Mouse (Mus musculus): ENCODE measurements around the gene Aff4. TPM values are rescaled to one million over a fixed set of nuclear protein-coding genes. Genes with fewer than 3 reads are reported as not detected.

Aff4 gene
- total and polyA plus RNA-seq, 3 experiments: 19.8 to 50.6 (median 22.1) TPM

GRCm38 (mm10) chr11:53469294-53469967 lies 118.8 kb downstream of the Aff4 start:
- Histone ChIP-seq H3K9ac (ENCODE audit: insufficient read depth, low read depth) (no peak overlapping the region), H3K36me3 (replicated peaks in 1 of 2; ENCODE audit: control insufficient read depth in 1 of 2, insufficient read depth in 1 of 2, low read length in 1 of 2) (no peaks in the 10 kb centered on the region), H3K27ac (ENCODE audit: insufficient read depth, low read depth) (no peak overlapping the region), H3K4me2 (ENCODE audit: insufficient read depth, low read depth, poor library complexity, severe bottlenecking) (peak overlapping the region; percentile 9), H3K27me3 (replicated peaks) (peaks cover 8% of the 10 kb centered on the region), H3K9me3 (replicated peaks; ENCODE audit: low read length) (no peaks in the 10 kb centered on the region), H3K4me3 (replicated peaks in 1 of 3; ENCODE audit: low read depth in 2 of 3, low read length in 2 of 3, poor library complexity in 1 of 3) (no peak overlapping the region), H3K79me2 (replicated peaks; ENCODE audit: control insufficient read depth, extremely low read depth, insufficient read depth, poor library complexity, severe bottlenecking) (no peaks in the 10 kb centered on the region), H3K4me1 (ENCODE audit: control insufficient read depth in 1 of 2, insufficient read depth in 2 of 2) (peaks cover 0 to 3% of the 10 kb centered on the region in 2 experiments; a peak in 1 of 4 replicates)
- TF ChIP-seq NRF1 (IDR thresholded peaks at IDR 0.05; ENCODE audit: low read depth, low read length) (no peak), KAT2A (IDR thresholded peaks at IDR 0.05; ENCODE audit: insufficient replicate concordance, low read length) (no peak), ZKSCAN1 (IDR thresholded peaks at IDR 0.05; ENCODE audit: borderline replicate concordance, low read depth, low read length) (no peak), USF2 (conservative IDR thresholded peaks at IDR 0.05; ENCODE audit: low read depth, low read length) (no peak), POLR2AphosphoS2 (IDR thresholded peaks at IDR 0.05; ENCODE audit: low read depth, low read length) (no peak), ELF1 (IDR thresholded peaks at IDR 0.05; ENCODE audit: low read depth, low read length) (no peak), ZMIZ1 (IDR thresholded peaks at IDR 0.05; ENCODE audit: low read depth, low read length) (no peak), MAFK (IDR thresholded peaks at IDR 0.05; ENCODE audit: insufficient replicate concordance, low read length) (no peak), TBP (conservative IDR thresholded peaks at IDR 0.05; ENCODE audit: low read depth, low read length) (no peak), UBTF (IDR thresholded peaks at IDR 0.05; ENCODE audit: low read depth, low read length) (no peak), POLR2A (IDR thresholded peaks at IDR 0.05; ENCODE audit: low read depth, low read length) (no peak), HCFC1 (IDR thresholded peaks at IDR 0.05; ENCODE audit: low read depth, low read length) (no peak), MYC (IDR thresholded peaks at IDR 0.05; ENCODE audit: low read depth, low read length) (no peak), TCF12 (IDR thresholded peaks at IDR 0.05; ENCODE audit: low read depth, low read length) (no peak)
- DNase-seq (ENCODE audit: extremely low read depth): no peak
- in situ Hi-C loops (cut with MboI; ENCODE audit: low pct_ligation_motif_present, low pct_unique_long_range_greater_than_20kb, low sequenced_read_pairs): loop anchor here (5.0 to 10.0 kb wide), 3 partner anchors 93 to 385 kb away; partner anchors contain the start of gene Gm12216
- dilution Hi-C loops (cut with MboI; ENCODE audit: extremely low pct_ligation_motif_present, extremely low pct_unique_long_range_greater_than_20kb, low sequenced_read_pairs): no loop called here

DNA sequence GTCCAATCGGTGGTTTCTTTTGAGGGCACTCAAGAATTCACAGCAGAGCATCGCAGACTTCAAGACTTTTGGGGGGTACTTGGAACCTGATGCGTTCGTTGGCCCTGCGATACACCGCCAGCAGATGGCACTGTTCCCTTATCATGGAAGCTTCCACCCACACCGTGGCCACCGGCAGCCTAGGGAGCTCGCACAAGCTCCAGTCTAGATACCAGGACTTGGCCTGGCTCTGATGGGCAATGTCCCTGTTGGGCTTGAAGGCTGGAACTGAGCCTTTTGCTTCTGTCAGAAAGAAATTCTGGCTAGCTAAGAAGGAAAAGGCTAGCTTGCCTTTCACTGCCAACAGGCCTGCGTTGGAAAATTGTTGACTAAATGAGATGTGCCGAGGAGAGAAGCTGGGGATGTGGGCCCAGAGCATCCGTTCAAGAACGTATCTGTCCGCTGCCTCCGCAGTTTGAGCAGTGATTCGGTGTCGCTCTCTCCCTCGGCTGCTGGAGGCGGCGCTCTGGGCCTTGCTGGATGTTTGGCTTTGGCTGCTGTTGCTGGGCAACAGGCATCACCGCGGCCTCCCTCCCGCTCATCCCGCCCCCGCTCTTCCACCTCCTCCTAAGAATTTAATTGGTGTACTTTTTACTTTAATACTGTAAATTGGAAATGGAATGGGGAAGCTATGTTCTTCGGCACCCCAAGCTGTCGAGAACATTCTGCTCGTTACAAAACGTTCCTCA lies 119.5 kb downstream of the Aff4 start, which contains the start of gene Gm9837:
TSS of gene Gm9837 (minus strand) at position 512 of the 728 bp plus-strand sequence.
- H3K36me3 ChIP-seq (replicated peaks in 1 of 2; ENCODE audit: control insufficient read depth in 1 of 2, insufficient read depth in 1 of 2, low read length in 1 of 2): no peaks in the 10 kb centered on the region
- H3K4me2 ChIP-seq (ENCODE audit: insufficient read depth, low read depth, poor library complexity, severe bottlenecking): peak within 1 kb of the TSS; percentile 9
- peaks cover 8% of the 10 kb centered on the region for H3K27me3 ChIP-seq (replicated peaks)
- no peak within 1 kb of the TSS for H3K4me3 ChIP-seq (replicated peaks in 1 of 3; ENCODE audit: low read depth in 2 of 3, low read length in 2 of 3, poor library complexity in 1 of 3)
- no peaks in the 10 kb centered on the region for H3K79me2 ChIP-seq (replicated peaks; ENCODE audit: control insufficient read depth, extremely low read depth, insufficient read depth, poor library complexity, severe bottlenecking)
- no peak within 1 kb of the TSS for H3K27ac ChIP-seq (ENCODE audit: insufficient read depth, low read depth)
- dilution Hi-C loops (cut with MboI; ENCODE audit: extremely low pct_ligation_motif_present, extremely low pct_unique_long_range_greater_than_20kb, low sequenced_read_pairs) (no loop called here), in situ Hi-C loops (cut with MboI; ENCODE audit: low pct_ligation_motif_present, low pct_unique_long_range_greater_than_20kb, low sequenced_read_pairs) (loop anchor here (5.0 to 10.0 kb wide), 4 partner anchors 47 to 385 kb away; partner anchors contain the start of genes Gm12216 and Sept8)
- H3K9ac ChIP-seq (ENCODE audit: insufficient read depth, low read depth): no peak within 1 kb of the TSS
- peak; percentile 88 for DNase-seq (ENCODE audit: extremely low read depth)
- TF ChIP-seq CHD2 (IDR thresholded peaks at IDR 0.05; ENCODE audit: low read length): no peak
- TF ChIP-seq ZC3H11A (IDR thresholded peaks at IDR 0.05; ENCODE audit: low read depth, low read length): peak; percentile 93
- TF ChIP-seq JUND (conservative IDR thresholded peaks at IDR 0.05; ENCODE audit: low read depth, low read length): no peak
- no peak for TF ChIP-seq SIN3A (IDR thresholded peaks at IDR 0.05; ENCODE audit: low read length)
- TF ChIP-seq MEF2A (IDR thresholded peaks at IDR 0.05; ENCODE audit: borderline replicate concordance, low read depth, low read length): peak; percentile 16; the same call in 1 of the 2 replicates
- TF ChIP-seq MAZ (IDR thresholded peaks at IDR 0.05; ENCODE audit: low read depth, low read length): no peak
- TF ChIP-seq USF1 (IDR thresholded peaks at IDR 0.05; ENCODE audit: low read depth, low read length): no peak
- 0 out of 2 replicates have a peak, but pooled peaks have one; percentile 13 for TF ChIP-seq ELF1 (IDR thresholded peaks at IDR 0.05; ENCODE audit: low read depth, low read length)
- TF ChIP-seq POLR2AphosphoS2 (IDR thresholded peaks at IDR 0.05; ENCODE audit: low read depth, low read length): no peak
- peak; percentile 98 for TF ChIP-seq SMC3 (IDR thresholded peaks at IDR 0.05; ENCODE audit: low read depth, low read length)
- no peak for TF ChIP-seq MYC (IDR thresholded peaks at IDR 0.05; ENCODE audit: low read depth, low read length)
- no peak for TF ChIP-seq HCFC1 (IDR thresholded peaks at IDR 0.05; ENCODE audit: low read depth, low read length)
- 0 out of 2 replicates have a peak, but pooled peaks have one; percentile 35 for TF ChIP-seq NRF1 (IDR thresholded peaks at IDR 0.05; ENCODE audit: low read depth, low read length)
- peak; percentile 86 to 98 for TF ChIP-seq CTCF (conservative IDR thresholded peaks at IDR 0.05 in 1 of 2, IDR thresholded peaks at IDR 0.05 in 1 of 2; ENCODE audit: low read depth in 2 of 2, low read length in 2 of 2)
- peaks cover 0 to 3% of the 10 kb centered on the region in 2 experiments; a peak in 1 of 4 replicates for H3K4me1 ChIP-seq (ENCODE audit: control insufficient read depth in 1 of 2, insufficient read depth in 2 of 2)
- H3K9me3 ChIP-seq (replicated peaks; ENCODE audit: low read length): no peaks in the 10 kb centered on the region
